Mouse (Mus musculus) gastrocnemius, postnatal 36 days (tissue): ENCODE data around the gene Ildr1. TPM values are rescaled to one million over a fixed set of nuclear protein-coding genes. Genes with fewer than 3 reads are reported as not detected.

ENCODE experiments used
- DNase-seq, 2 experiments: peaks; one replicate each; pipeline ENCODE4 v3.0.0; 2022
- intact Hi-C: fragments of 180-260 bp; cut with DNase I; formaldehyde crosslinking; loops from one replicate; pipeline ENCODE4 v1.15.1; 2025
- total RNA-seq, 2 experiments: library from RNA; stranded (reverse); gene quantifications; 2 replicates each; pipeline ENCODE4 v1.2.3; 2021

Ildr1 gene
- total RNA-seq, 2 experiments from 2014 or later: not detected

DNA sequence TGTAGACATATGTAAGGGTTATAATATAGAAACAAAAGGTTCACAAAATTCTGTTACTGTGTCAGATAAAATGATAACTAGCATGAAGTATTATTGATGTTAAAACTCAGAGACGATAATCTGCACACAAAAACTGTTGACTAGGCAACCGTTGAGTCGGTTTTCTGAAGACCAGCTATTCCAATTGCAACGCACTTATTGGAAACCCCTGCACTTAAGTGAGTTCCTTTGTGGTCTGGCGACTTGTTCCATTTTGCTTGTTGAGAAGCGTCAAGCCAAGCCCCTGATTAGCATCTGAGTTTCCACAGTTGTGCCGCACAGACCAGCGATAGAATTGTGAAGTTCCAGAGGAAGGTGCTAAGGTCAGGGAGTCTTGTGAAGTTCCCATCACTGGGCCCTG lies 3.6 kb downstream of the Ildr1 start:
- intact Hi-C loops: no loop called here
- DNase-seq: no peak

DNA sequence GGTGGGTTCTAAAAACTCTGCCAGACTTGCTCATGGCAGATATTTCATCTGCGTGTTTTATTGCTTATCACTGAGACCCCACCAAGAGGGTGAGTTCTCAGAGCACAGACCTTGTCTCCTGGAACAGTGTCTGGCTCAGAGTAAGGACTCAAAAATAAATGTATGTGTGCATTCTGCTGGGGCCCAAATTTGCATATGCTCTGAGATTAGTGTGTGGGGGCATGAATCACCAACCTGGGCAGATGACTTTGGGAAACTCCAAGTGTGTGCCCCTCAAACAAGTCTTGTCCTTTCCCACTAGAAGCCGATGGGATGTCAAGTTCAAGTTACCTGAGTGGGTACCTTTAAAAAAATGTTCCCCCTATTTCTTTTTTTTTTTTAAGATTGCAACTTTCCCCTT lies 6.7 kb downstream of the Ildr1 start:
- DNase-seq: no peak
- intact Hi-C loops: no loop called here

DNA sequence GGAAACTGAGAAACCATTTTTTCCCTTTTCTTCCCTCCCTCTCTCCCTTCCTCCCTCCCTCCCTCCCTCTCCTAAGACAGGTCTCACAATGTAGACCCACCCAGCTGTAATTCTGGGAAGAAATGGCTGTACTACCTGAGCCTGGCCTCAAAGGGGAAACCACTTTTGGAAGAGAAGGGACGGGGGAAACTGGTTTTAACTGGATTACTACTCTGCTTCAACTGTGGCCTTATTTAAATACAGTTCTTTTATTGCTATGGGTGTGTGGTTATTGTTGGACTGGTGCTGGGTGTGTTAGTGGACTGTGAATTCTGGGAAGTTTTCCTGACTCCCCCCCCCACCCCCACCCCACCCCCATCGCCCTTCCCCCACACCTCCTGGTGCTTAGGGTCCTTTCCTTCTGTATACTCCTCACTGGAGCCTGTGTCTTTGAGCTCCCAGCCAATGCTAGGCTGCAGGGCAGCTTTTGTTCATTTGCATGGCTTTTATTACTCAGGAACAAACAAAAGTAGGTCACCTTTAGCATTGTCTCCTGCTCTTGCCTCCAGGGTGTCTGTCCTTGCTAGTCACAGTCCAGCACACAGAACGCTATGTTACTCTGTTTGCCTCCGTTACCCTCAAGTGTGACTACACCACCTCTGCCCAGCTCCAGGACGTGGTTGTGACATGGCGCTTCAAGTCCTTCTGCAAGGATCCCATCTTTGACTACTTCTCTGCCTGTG lies 14.1 kb downstream of the Ildr1 start:
- no peak for DNase-seq
- intact Hi-C loops: no loop called here

GRCm38 (mm10) chr16:36708751-36709150 lies 15.0 kb downstream of the Ildr1 start:
- DNase-seq: no peak
- intact Hi-C loops: no loop called here

GRCm38 (mm10) chr16:36709405-36709804 lies 15.6 kb downstream of the Ildr1 start:
- intact Hi-C loops: no loop called here
- DNase-seq: no peak

DNA sequence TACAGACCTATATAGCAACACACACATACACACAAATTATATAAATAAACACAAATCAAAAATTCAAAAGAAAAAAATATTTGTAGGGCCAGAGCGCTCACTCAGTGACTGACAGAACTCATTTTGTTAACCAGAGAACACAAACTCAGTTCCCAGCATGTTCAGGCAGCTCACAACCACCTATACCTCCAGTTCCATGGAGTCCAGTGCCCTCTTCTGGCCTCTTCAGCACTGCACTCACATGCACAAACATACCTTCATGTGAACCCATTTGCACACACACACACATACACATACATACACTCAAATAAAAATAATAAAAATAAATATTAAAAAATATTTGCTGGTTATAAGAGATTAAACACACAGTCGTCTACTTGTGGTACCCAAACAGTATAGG lies 17.0 kb downstream of the Ildr1 start:
- intact Hi-C loops: no loop called here
- DNase-seq: no peak

GRCm38 (mm10) chr16:36711760-36712159 lies 18.0 kb downstream of the Ildr1 start:
- no peak for DNase-seq
- intact Hi-C loops: no loop called here

GRCm38 (mm10) chr16:36717481-36717880 lies 23.7 kb downstream of the Ildr1 start:
- intact Hi-C loops: no loop called here
- DNase-seq: no peak

DNA sequence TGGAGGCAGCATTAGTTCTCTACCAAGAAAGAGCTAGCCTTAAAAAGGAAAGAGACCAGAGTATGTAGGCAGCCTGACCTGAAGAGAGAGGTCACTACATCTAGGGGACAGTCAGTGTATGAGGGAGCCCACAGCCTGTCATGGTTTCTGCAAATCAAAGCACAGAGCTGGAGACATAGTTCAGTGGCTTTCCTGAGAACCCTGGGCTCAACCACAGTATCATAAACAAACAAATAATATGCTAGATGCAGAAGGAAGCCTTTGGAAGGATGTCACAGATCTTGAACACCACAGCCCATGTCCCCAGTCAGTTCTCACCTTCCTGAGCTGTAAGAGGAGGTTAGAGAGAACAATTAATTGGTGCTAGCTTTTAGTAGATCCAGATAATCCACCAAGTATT lies 24.9 kb downstream of the Ildr1 start:
- intact Hi-C loops: no loop called here
- no peak for DNase-seq

DNA sequence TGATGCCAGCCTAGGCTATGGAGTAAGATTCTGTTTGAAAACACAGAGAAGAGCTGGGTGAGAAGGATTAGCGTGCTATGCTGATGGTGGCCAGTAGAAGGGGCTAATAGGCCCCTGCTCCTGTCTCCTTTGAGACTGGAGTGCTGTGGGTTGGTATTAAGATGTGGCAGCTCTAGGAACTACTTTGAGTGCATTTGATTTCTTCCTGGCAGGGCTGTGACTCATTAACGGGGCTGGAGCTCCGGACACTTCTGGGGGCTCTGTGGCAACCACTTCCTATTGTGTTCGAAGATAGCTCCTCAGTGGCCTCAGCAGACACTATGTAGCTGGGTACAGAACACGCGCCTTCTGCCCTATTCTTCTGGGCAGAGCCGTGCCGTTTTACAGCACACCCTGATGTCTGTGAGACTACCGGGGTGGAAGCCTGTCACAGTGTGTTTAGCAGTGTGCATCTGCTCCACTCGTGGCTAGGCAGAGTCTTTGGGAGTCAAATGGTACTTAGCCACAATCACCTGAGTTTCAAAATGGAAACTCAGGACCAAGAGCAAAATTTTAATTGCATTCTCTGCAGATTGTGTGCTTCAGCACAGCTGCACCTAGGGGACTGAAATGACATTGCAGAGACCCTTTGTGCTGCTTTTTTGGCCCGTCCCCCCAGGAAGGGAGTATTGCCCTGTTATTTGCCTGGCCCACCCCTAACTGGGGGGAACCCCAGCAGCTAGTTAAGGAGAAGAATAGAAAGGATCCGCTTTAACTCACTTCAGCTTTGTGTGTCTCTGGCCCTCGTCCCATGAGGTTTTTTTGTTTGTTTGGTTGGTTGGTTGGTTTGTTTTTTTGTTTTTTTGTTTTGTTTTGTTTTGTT lies 26.6 kb downstream of the Ildr1 start:
- intact Hi-C loops: no loop called here
- no peak for DNase-seq

GRCm38 (mm10) chr16:36722739-36723138 lies 29.0 kb downstream of the Ildr1 start:
- DNase-seq: no peak
- intact Hi-C loops: no loop called here

DNA sequence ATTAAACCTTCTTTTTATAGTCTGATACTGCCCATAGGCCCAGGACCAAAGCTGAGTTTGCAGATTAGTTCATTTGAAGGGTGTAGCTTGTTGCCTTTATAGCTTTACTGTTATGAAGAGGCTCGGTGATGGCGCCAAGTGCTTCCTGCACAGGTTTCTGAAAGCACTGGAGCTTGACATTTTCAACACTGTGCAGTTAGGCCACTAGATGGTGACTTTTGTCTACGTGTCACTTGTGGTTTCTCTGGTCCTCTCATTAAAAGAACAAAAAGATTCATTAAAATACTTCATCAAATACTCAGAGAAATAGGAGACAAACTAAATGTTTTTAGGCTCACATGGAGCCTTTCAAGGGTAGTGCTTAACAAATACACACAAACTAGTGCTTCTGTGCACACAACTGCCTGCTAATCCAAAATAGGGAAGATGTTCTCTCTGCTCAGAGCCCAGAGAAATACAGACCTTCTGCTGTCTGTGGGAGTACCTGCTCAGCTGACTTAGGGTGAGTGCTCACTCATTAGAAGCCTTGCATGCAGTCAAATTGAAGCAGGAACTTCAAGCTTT lies 30.2 kb downstream of the Ildr1 start:
- intact Hi-C loops: no loop called here
- no peak for DNase-seq

DNA sequence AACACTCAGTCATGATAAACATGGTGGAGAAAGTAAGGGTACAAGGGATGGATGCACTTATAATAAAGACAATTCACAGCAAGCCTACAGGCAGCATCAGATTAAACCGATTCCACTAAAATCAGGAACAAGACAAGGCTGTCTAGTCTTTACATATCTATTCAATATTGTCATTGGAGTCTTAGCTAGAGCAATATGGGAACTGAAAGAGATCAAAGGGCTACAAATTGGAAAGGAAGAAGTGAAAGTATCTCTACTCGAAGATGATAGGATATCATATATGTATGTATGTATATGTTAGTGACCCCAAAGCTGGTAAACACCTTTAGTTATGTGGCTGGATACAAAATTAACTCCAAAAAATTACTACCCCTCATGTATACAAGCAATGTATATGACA lies 35.2 kb downstream of the Ildr1 start:
- DNase-seq: no peak
- intact Hi-C loops: no loop called here

DNA sequence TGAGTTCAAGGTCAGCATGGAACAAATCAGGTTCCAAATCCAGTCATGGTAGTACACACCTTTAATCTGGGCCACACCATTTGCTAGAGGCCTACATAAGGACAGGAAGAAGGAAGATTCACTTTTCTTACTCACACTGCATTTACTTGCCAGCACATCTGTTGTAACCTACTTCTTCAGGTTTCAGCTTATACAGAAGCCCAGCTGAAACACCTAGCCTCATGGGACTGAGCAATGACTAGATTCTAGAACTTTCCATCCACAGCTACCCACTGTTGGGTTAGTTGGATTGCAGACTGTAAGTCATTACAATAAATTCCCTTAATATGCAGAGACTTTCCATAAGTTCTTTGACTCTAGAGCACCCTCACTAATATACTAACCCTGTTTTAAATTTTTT lies 38.8 kb downstream of the Ildr1 start:
- intact Hi-C loops: no loop called here
- no peak for DNase-seq

DNA sequence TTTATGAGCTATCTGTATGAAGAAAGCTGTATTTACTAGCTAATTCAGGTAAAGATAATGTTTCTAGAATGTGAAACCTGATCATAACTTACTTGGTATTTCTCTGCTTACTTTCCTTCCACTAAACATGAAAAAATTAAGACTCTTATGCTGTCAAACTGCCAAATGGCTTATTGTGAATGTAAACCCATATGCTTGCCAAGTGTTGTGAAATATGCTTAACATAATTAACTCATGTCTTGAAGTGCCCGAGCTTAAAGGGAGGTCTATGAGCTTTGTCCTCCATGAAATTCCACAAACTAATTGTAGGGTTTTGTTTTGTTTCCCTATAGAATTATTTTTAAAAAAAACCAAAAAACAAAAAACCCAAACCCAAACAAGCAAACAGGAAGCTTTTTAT lies 40.0 kb downstream of the Ildr1 start:
- DNase-seq: no peak
- intact Hi-C loops: no loop called here

- intact Hi-C loops: no loop called here
Measured at GRCm38 (mm10) chr16:36735421-36735820, 41.6 kb downstream of the Ildr1 start.

GRCm38 (mm10) chr16:36739404-36739930 lies 45.7 kb downstream of the Ildr1 start:
- no peak for DNase-seq
- intact Hi-C loops: no loop called here

More at GRCm38 (mm10) chr16:36735421-36735820, 41.6 kb downstream of the Ildr1 start:
- DNase-seq: no peak

DNA sequence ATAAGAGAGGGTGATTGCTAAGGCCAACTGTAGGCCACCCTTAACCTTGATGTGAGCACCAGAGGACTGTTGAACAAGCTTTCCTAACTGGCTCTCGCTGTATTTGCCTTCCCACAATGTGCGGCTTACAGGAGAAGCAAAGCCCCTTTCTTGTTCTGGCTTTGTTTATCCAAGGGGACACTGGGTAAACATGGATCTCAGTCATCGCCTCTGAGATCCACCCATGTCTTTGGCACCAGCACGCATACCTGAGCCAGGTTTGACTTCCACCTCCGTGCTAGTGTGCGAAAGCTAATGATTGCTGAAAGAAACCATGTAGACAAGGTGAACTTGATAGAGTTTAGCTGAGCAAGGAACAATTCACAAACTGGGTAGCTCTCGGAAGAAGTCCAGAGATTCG lies 49.8 kb downstream of the Ildr1 start:
- intact Hi-C loops: no loop called here

DNA sequence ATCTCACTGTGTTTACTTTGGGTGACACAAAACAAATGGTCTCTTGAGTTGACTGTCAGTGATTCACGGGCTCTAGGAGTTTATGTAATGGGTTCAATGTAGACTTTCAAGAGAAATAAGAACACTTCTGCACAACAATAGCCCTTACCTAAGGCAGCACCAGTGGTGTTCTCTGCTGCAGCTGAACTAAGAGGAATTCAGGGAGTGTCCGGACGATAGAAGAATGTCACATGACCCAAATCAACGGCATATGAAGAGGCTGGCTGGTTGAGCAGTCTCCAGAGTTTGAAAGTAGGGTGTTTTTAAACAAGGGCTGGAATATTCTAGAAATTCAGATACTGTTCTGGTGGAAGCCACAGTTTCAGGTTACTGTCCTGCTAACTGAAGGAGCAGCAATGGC lies 53.3 kb downstream of the Ildr1 start:
- intact Hi-C loops: no loop called here
- no peak for DNase-seq

More for the DNA sequence above, 49.8 kb downstream of the Ildr1 start:
- no peak for DNase-seq

DNA sequence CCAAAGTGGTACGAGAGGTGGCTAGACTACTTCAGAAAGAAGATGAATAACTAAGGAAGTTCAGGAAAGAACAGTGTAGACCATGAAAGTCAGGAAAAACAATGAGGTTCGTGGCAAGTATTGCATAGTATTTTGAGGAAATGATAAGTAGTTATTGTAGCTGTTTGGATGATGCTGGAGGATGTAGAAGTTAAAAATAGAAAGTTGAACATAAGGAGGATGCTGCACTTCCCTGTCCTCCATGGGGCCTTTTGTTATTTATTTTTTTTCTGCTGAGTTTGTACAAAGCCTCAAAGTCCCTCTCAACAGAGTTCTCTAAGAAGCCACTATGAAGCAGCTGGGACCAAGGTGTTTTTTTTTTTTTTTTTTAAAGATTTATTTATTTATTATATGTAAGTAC lies 54.0 kb downstream of the Ildr1 start:
- no peak for DNase-seq
- intact Hi-C loops: no loop called here

GRCm38 (mm10) chr16:36751979-36752378 lies 58.2 kb downstream of the Ildr1 start:
- no peak for DNase-seq
- intact Hi-C loops: no loop called here
